Mouse (Mus musculus) liver, embryonic 14.5 days (tissue): Measurements from ENCODE around the gene Armc7. TPM values are rescaled to one million over a fixed set of nuclear protein-coding genes. Genes with fewer than 3 reads are reported as not detected.
A peak's percentile ranks its signal among the peaks of the same experiment; 100 is the strongest.
"Not testable (repeated sequence)": the region's sequence is repeated elsewhere in the genome, so short reads cannot be mapped to it uniquely, and the experiment has no call there.

ENCODE experiments used
- ATAC-seq: fragments of 200-750 bp; cut with Nextera tagmentation; 2 replicates; pipeline ENCODE4 v1.8.0; 2017; ENCODE audit warnings: moderate number of reproducible peaks, mild to moderate bottlenecking, moderate library complexity; ENCODE audit not compliant: insufficient read depth
- DNase-seq, 3 experiments: peaks; one replicate each; pipeline ENCODE4 v3.0.0-alpha.2; 2012 to 2013; ENCODE audit warnings: low read depth in 3 of 3, low spot score in 3 of 3
- H3K27ac ChIP-seq: fragments of 300-500 bp; sonication (generic); 2 replicates; pipeline ENCODE4 v1.5.1; 2014; ENCODE audit warnings: moderate library complexity, mild to moderate bottlenecking, control low read depth, inconsistent platforms
- H3K27me3 ChIP-seq: fragments of 300-500 bp; sonication (generic); 2 replicates; pipeline ENCODE4 v1.6.1; 2014; ENCODE audit warnings: mild to moderate bottlenecking, low read length, moderate library complexity; ENCODE audit not compliant: control insufficient read depth, insufficient read depth
- H3K36me3 ChIP-seq: fragments of 300-500 bp; sonication (generic); replicated peaks from 2 replicates; pipeline ENCODE4 v1.6.1; 2014; ENCODE audit warnings: low read depth; ENCODE audit not compliant: control insufficient read depth, insufficient read depth
- H3K4me1 ChIP-seq, 2 experiments: fragments of 200-500 bp in 1 of 2; fragments of 300-500 bp in 1 of 2; sonication (generic) in 1 of 2; replicated peaks; 2 replicates each; pipeline ENCODE4 v1.6.1; 2012 to 2014; ENCODE audit warnings: antibody characterized with exemption in 1 of 2, inconsistent platforms in 1 of 2, low read length in 1 of 2; ENCODE audit not compliant: control insufficient read depth in 2 of 2, insufficient read depth in 2 of 2
- H3K4me2 ChIP-seq: fragments of 300-500 bp; sonication (generic); 2 replicates; pipeline ENCODE4 v1.6.1; 2014; ENCODE audit warnings: low read depth, mild to moderate bottlenecking, control low read depth, moderate library complexity
- H3K4me3 ChIP-seq, 2 experiments: fragments of 200-500 bp in 1 of 2; fragments of 300-500 bp in 1 of 2; sonication (generic) in 1 of 2; 2 replicates each; pipeline ENCODE4 v1.5.1; 2012 to 2014; ENCODE audit warnings: low read depth in 2 of 2, low read length in 2 of 2, mild to moderate bottlenecking in 2 of 2, control low read depth in 1 of 2, inconsistent platforms in 1 of 2, moderate library complexity in 1 of 2; ENCODE audit not compliant: insufficient read depth in 1 of 2
- H3K9ac ChIP-seq: fragments of 300-500 bp; sonication (generic); replicated peaks from 2 replicates; pipeline ENCODE4 v1.6.1; 2014; ENCODE audit warnings: mild to moderate bottlenecking, control low read depth, moderate library complexity
- H3K9me3 ChIP-seq: fragments of 300-500 bp; sonication (generic); 2 replicates; pipeline ENCODE4 v1.6.1; 2016; ENCODE audit warnings: low read length, mixed read lengths; ENCODE audit not compliant: control insufficient read depth
- CTCF ChIP-seq: IDR thresholded peaks from 2 replicates; pipeline ENCODE4 v1.5.1; 2016; ENCODE audit warnings: antibody characterized with exemption, low read depth, control low read depth
- EP300 ChIP-seq: IDR thresholded peaks from 2 replicates; pipeline ENCODE4 v1.6.1; 2016; ENCODE audit warnings: antibody characterized with exemption, low read depth
- WGBS: fragments of 180-500 bp; shearing (Covaris S2); extraction: QIAGEN DNeasy Blood & Tissue Kit; methylation state at CpG from one replicate; pipeline ENCODE4 v1.1.7; 2014; ENCODE audit not compliant: insufficient replicate concordance; 5-methylcytosine and 5-hydroxymethylcytosine counted together
- polyA plus RNA-seq, 2 experiments: library from polyadenylated mRNA; depleted of rRNA in 1 of 2; stranded (reverse) in 1 of 2; unstranded in 1 of 2; fragments of >200 nt; fragmentation: Nextera tagmentation in 1 of 2; extraction: Ambion mirVana in 1 of 2; gene quantifications; 2 replicates each; pipeline versions ENCODE4 v1.2.1 to v1.2.3; 2012 to 2014

The Armc7 gene
- polyA plus RNA-seq, 2 experiments = 2.1 to 2.2 TPM

- 78% methylated on average over 19 of the region's 19 CpGs for WGBS
- Histone ChIP-seq H3K36me3 (no peaks in the 10 kb centered on the region), H3K9ac (no peak overlapping the region), H3K9me3 (no peaks in the 10 kb centered on the region), H3K4me1 (peaks cover 13 to 14% of the 10 kb centered on the region in 2 experiments), H3K27ac (no peak overlapping the region), H3K4me3 (no peak overlapping the region), H3K27me3 (no peaks in the 10 kb centered on the region), H3K4me2 (no peak overlapping the region)
- DNase-seq = no peak
- TF ChIP-seq EP300 = no peak
- TF ChIP-seq CTCF = no peak
- no peak for ATAC-seq
Measured at GRCm38 (mm10) chr11:115488551-115489104, 13.2 kb downstream of the Armc7 start.

- H3K27ac ChIP-seq = peak overlapping the region; percentile 41
- H3K36me3 ChIP-seq = no peaks in the 10 kb centered on the region
- H3K4me1 ChIP-seq = peaks cover 13 to 14% of the 10 kb centered on the region in 2 experiments
- TF ChIP-seq EP300 (no peak), CTCF (no peak)
- DNase-seq (no peak), ATAC-seq (peak; percentile 8; the same call in 1 of the 2 replicates)
- peak overlapping the region; percentile 98 for H3K4me2 ChIP-seq
- WGBS = 22% methylated on average over 25 of the region's 25 CpGs
- H3K9ac ChIP-seq = peak overlapping the region; percentile 73
- H3K4me3 ChIP-seq = peak overlapping the region; percentile 58 to 72
- H3K27me3 ChIP-seq = no peaks in the 10 kb centered on the region
- H3K9me3 ChIP-seq = no peaks in the 10 kb centered on the region
Measured at GRCm38 (mm10) chr11:115490441-115491355, 15.2 kb downstream of the Armc7 start.

DNA sequence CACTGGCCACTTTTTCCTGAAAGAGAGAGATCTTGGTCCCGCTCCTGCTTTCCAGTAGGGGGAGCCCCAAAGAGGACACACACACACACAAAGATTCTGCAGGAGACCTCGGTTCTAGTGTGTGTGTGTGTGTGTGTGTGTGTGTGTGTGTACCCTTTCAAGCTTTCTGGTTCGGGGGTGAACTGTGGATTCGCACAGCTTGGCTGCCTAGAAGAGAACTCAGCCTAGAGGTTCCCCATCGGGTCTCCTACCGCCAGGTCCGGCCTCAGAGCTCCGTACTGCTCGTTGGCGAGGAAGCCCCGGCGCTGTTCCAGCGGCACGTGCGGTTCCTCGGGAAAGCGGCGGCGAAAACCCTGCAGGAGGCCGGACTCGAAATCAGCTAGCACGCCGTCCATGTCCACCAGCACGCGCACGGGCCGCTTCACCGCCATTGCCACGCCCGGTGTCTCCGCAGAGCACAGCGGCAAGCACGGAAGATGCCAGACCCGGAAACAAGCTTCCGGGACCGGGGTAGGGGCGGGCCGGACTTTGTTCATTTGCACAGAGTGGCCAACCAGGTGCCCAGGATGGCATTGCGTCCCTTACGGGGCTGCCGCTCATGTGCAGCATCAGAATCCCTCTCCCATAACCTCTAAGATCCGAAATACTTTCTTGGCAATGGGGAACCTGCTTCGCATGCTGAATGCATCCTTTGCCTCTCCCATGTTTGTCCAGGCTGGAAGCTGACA lies 16.1 kb downstream of the Armc7 start, which contains the start of gene Nt5c:
TSS of gene Nt5c (minus strand) at position 507 of the 728 bp plus-strand sequence.
- no peaks in the 10 kb centered on the region for H3K36me3 ChIP-seq
- H3K9me3 ChIP-seq = no peaks in the 10 kb centered on the region
- peak within 1 kb of the TSS; percentile 98 for H3K4me2 ChIP-seq
- H3K4me3 ChIP-seq = peak within 1 kb of the TSS; percentile 58 to 72
- peaks cover 13 to 14% of the 10 kb centered on the region in 2 experiments for H3K4me1 ChIP-seq
- ATAC-seq = peak; percentile 93
- no peak for TF ChIP-seq EP300
- TF ChIP-seq CTCF = peak; percentile 90
- H3K27ac ChIP-seq = peak within 1 kb of the TSS; percentile 41
- H3K9ac ChIP-seq = peak within 1 kb of the TSS; percentile 73
- under 1% methylated on average over 43 of the region's 43 CpGs for WGBS
- H3K27me3 ChIP-seq = no peaks in the 10 kb centered on the region
- DNase-seq = peak in 2 of 3 experiments; percentile 69 to 74

DNA sequence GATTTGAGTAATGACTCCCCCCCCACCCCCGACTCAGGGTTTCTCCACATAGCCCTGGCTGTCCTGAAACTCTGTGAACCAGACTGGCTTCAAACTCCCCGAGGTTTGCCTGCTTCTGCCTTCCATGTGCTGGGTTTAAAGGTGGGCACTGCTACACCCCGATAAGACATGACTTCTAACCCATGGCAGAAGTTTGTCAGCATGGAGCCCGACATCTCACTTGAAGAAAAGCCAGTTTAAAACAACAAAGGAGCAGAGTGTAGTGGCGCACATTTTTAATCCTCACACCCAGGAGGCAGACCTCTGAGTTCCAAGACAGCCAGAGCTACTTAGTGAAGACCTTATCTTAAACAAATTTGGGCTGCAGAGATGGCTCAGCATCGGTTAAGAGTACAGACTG lies 16.9 kb downstream of the Armc7 start:
- WGBS = 19% methylated on average over 6 of the region's 6 CpGs
- no peak overlapping the region; the same call in 1 of the 2 replicates for H3K27ac ChIP-seq

GRCm38 (mm10) chr11:115496559-115496958 lies 21.1 kb downstream of the Armc7 start:
- H3K9ac ChIP-seq, DNase-seq, H3K4me3 ChIP-seq, H3K27me3 ChIP-seq, H3K4me2 ChIP-seq, H3K9me3 ChIP-seq, H3K27ac ChIP-seq, ATAC-seq: not testable (repeated sequence)
- Histone ChIP-seq H3K36me3 (peaks cover 44% of the 10 kb centered on the region), H3K4me1 (peaks cover 9 to 10% of the 10 kb centered on the region in 2 experiments; a peak in 3 of 4 replicates)
- 78% methylated on average over 9 of the region's 9 CpGs for WGBS

More for the DNA sequence above, 16.9 kb downstream of the Armc7 start:
- no peak for TF ChIP-seq EP300
- TF ChIP-seq CTCF = no peak
- H3K27me3 ChIP-seq = no peaks in the 10 kb centered on the region
- H3K36me3 ChIP-seq = peaks cover 3% of the 10 kb centered on the region
- no peak for ATAC-seq
- peak overlapping the region; percentile 98 for H3K4me2 ChIP-seq
- H3K9ac ChIP-seq = peak overlapping the region; percentile 73
- peak overlapping the region; percentile 58 to 72 for H3K4me3 ChIP-seq
- peaks cover 13 to 14% of the 10 kb centered on the region in 2 experiments for H3K4me1 ChIP-seq
- no peaks in the 10 kb centered on the region for H3K9me3 ChIP-seq
- DNase-seq = no peak
